Mouse (Mus musculus) layer of hippocampus, adult 2 months (tissue): ENCODE measurements around the gene Igbp1. TPM values are rescaled to one million over a fixed set of nuclear protein-coding genes. Genes with fewer than 3 reads are reported as not detected.

Source experiments
- DNase-seq, 2 experiments: peaks; one replicate each; pipeline ENCODE4 v3.0.0; 2022; ENCODE audit warnings: low spot score in 2 of 2
- H3K27ac ChIP-seq: fragments of 200-600 bp; 2 replicates; pipeline ENCODE4 v1.8.1; 2022
- H3K4me3 ChIP-seq: fragments of 200-600 bp; 2 replicates; pipeline ENCODE4 v1.8.1; 2022; ENCODE audit warnings: mild to moderate bottlenecking
- CTCF ChIP-seq: fragments of 200-600 bp; conservative IDR thresholded peaks from 2 replicates; pipeline ENCODE4 v1.8.1; 2022; ENCODE audit warnings: antibody characterized with exemption, mild to moderate bottlenecking, moderate library complexity
- long read RNA-seq, 2 experiments: library from polyadenylated mRNA; stranded (forward); transcript quantifications; one replicate each; pipeline ENCODE4 v2.0.0; 2021; ENCODE audit warnings: borderline mapping rate in 2 of 2
- total RNA-seq, 2 experiments: library from RNA; stranded (reverse); gene quantifications; 2 replicates each; pipeline ENCODE4 v1.2.3; 2021

The Igbp1 gene
- total RNA-seq: 10 to 100 TPM; 37.3 to 38.8 TPM
- long read RNA-seq, experiment 1, full-length matches to known transcripts: 4 of 11 reads
- long read RNA-seq, experiment 1, partial matches to known transcripts: 7 of 11 reads
- long read RNA-seq, experiment 1, other reads (novel, unspliced or antisense): 0 of 11 reads
- long read RNA-seq, experiment 2, full-length matches to known transcripts: 20 of 36 reads
- long read RNA-seq, experiment 2, partial matches to known transcripts: 15 of 36 reads
- long read RNA-seq, experiment 2, other reads (novel, unspliced or antisense): 1 of 36 reads

- peak within 1 kb of the TSS; percentile 74 for H3K4me3 ChIP-seq
- peak within 1 kb of the TSS; percentile 76 for H3K27ac ChIP-seq
- DNase-seq: peak; percentile 63 to 88
- TF ChIP-seq CTCF: peak; percentile 45
Measured at GRCm38 (mm10) chrX:100494068-100494978, at the start of gene Igbp1. Gene Igbp1 (plus strand): TSS chrX:100494291.

- TF ChIP-seq CTCF: no peak
- Histone ChIP-seq H3K4me3 (no peak overlapping the region), H3K27ac (no peak overlapping the region)
- no peak for DNase-seq
Measured at GRCm38 (mm10) chrX:100468047-100468446, 26.0 kb upstream of the Igbp1 start.

- DNase-seq: no peak
- Histone ChIP-seq H3K4me3 (no peak overlapping the region), H3K27ac (no peak overlapping the region)
- no peak for TF ChIP-seq CTCF
Measured at GRCm38 (mm10) chrX:100470126-100470525, 24.0 kb upstream of the Igbp1 start.

GRCm38 (mm10) chrX:100471491-100471890 lies 22.6 kb upstream of the Igbp1 start:
- no peak overlapping the region for H3K4me3 ChIP-seq
- DNase-seq: no peak
- no peak overlapping the region for H3K27ac ChIP-seq
- TF ChIP-seq CTCF: no peak

GRCm38 (mm10) chrX:100475569-100476223 lies 18.4 kb upstream of the Igbp1 start:
- H3K27ac ChIP-seq: no peak overlapping the region
- no peak for TF ChIP-seq CTCF
- no peak for DNase-seq
- H3K4me3 ChIP-seq: no peak overlapping the region

- no peak overlapping the region for H3K4me3 ChIP-seq
- no peak overlapping the region for H3K27ac ChIP-seq
- TF ChIP-seq CTCF: peak; percentile 78
- DNase-seq: peak; percentile 43 to 47
Measured at GRCm38 (mm10) chrX:100480317-100480716, 13.8 kb upstream of the Igbp1 start.

GRCm38 (mm10) chrX:100493500-100494067 lies 507 bp upstream of the Igbp1 start:
- Histone ChIP-seq H3K27ac (no peak overlapping the region), H3K4me3 (peak overlapping the region; percentile 74)
- TF ChIP-seq CTCF: no peak
- peak in 1 of 2 experiments; percentile 4 for DNase-seq

- Histone ChIP-seq H3K4me3 (no peak overlapping the region), H3K27ac (no peak overlapping the region)
- no peak for TF ChIP-seq CTCF
- DNase-seq: no peak
Measured at GRCm38 (mm10) chrX:100504175-100504851, 10.2 kb downstream of the Igbp1 start.

- Histone ChIP-seq H3K4me3 (no peak overlapping the region), H3K27ac (no peak overlapping the region)
- TF ChIP-seq CTCF: no peak
- DNase-seq: no peak
Measured at GRCm38 (mm10) chrX:100508164-100508563, 14.1 kb downstream of the Igbp1 start.

GRCm38 (mm10) chrX:100509921-100510320 lies 15.8 kb downstream of the Igbp1 start:
- DNase-seq: no peak
- no peak for TF ChIP-seq CTCF
- H3K27ac ChIP-seq: no peak overlapping the region
- H3K4me3 ChIP-seq: no peak overlapping the region

GRCm38 (mm10) chrX:100516683-100517082 lies 22.6 kb downstream of the Igbp1 start:
- Histone ChIP-seq H3K4me3 (no peak overlapping the region), H3K27ac (no peak overlapping the region)
- TF ChIP-seq CTCF: no peak
- DNase-seq: no peak

GRCm38 (mm10) chrX:100517626-100518025 lies 23.5 kb downstream of the Igbp1 start:
- Histone ChIP-seq H3K27ac (no peak overlapping the region), H3K4me3 (no peak overlapping the region)
- peak; percentile 45 for TF ChIP-seq CTCF
- DNase-seq: peak; percentile 10 to 15
